Mouse (Mus musculus): ENCODE measurements around the gene 2810459M11Rik.
"Not testable (repeated sequence)": the region's sequence is repeated elsewhere in the genome, so short reads cannot be mapped to it uniquely, and the experiment has no call there.

Gene 2810459M11Rik

GRCm38 (mm10) chr1:86045848-86046805 lies at the start of gene 2810459M11Rik:
TSS of gene 2810459M11Rik (plus strand) at chr1:86045863.
- no peak for DNase-seq

- no peak for DNase-seq
Measured at GRCm38 (mm10) chr1:85997221-85997620, 48.4 kb upstream of the 2810459M11Rik start.

GRCm38 (mm10) chr1:85998012-85998411 lies 47.7 kb upstream of the 2810459M11Rik start:
- no peak for DNase-seq

GRCm38 (mm10) chr1:85999853-86000570 lies 45.7 kb upstream of the 2810459M11Rik start:
- peak; percentile 12 for DNase-seq

GRCm38 (mm10) chr1:86005540-86005939 lies 40.1 kb upstream of the 2810459M11Rik start:
- DNase-seq: no peak

GRCm38 (mm10) chr1:86006040-86006439 lies 39.6 kb upstream of the 2810459M11Rik start:
- DNase-seq: no peak

- peak; percentile 69 for DNase-seq
Measured at GRCm38 (mm10) chr1:86007778-86008177, 37.9 kb upstream of the 2810459M11Rik start.

- DNase-seq: not testable (repeated sequence)
Measured at GRCm38 (mm10) chr1:86015758-86016157, 29.9 kb upstream of the 2810459M11Rik start.

- no peak for DNase-seq
Measured at GRCm38 (mm10) chr1:86016516-86016915, 29.1 kb upstream of the 2810459M11Rik start, which contains the start of gene Spata3. TSS of gene Spata3 (plus strand) at chr1:86016816.

GRCm38 (mm10) chr1:86018235-86019055 lies 27.2 kb upstream of the 2810459M11Rik start:
- DNase-seq: no peak

- no peak for DNase-seq
Measured at GRCm38 (mm10) chr1:86021365-86021989, 24.2 kb upstream of the 2810459M11Rik start.

GRCm38 (mm10) chr1:86032273-86032987 lies 13.2 kb upstream of the 2810459M11Rik start:
- no peak for DNase-seq

GRCm38 (mm10) chr1:86038191-86038951 lies 7.3 kb upstream of the 2810459M11Rik start:
- no peak for DNase-seq

- DNase-seq: no peak
Measured at GRCm38 (mm10) chr1:86040131-86040530, 5.5 kb upstream of the 2810459M11Rik start.

GRCm38 (mm10) chr1:86040817-86041216 lies 4.8 kb upstream of the 2810459M11Rik start:
- DNase-seq: no peak

- no peak for DNase-seq
Measured at GRCm38 (mm10) chr1:86045056-86045455, 607 bp upstream of the 2810459M11Rik start.

- DNase-seq: no peak
Measured at GRCm38 (mm10) chr1:86046833-86047563, 1.3 kb downstream of the 2810459M11Rik start.

- no peak for DNase-seq
Measured at GRCm38 (mm10) chr1:86048231-86048630, 2.6 kb downstream of the 2810459M11Rik start.

GRCm38 (mm10) chr1:86048744-86049143 lies 3.1 kb downstream of the 2810459M11Rik start:
- no peak for DNase-seq
